Mouse (Mus musculus): ENCODE results near the gene 1600014C10Rik. TPM values are rescaled to one million over a fixed set of nuclear protein-coding genes. Genes with fewer than 3 reads are reported as not detected.

The 1600014C10Rik gene
- polyA plus RNA-seq, 1 experiment from 2014 or later, result 21.6 TPM

DNA sequence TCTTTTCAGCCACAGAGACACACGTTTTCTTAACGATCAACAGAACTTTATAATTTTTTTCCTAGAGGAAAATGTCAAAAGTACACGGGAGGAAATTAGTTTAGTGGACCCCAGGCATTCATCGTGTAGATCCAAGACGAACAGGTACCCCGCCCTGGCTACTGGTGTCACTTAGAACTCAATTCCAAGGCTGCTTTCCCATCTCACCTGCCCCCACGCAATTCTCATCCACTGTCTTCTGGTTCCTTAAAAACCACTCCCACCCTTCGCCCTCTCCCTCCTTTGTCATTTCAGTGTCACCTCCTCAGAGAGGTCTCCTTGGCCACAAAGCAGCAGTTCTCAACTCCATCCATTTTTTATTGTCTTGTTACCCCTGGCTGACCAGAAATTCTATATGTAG is 45.3 kb downstream of the 1600014C10Rik start:
- Histone ChIP-seq H3K4me1 (ENCODE audit: control insufficient read depth, low read depth, low read length) (no peaks in the 10 kb centered on the region; the same call in 1 of the 2 replicates), H3K9ac (ENCODE audit: low read depth, low read length) (no peak overlapping the region; the same call in 1 of the 2 replicates), H3K27me3 (ENCODE audit: control insufficient read depth, insufficient read depth, low read depth, low read length) (peaks cover 4% of the 10 kb centered on the region; the same call in 1 of the 2 replicates), H3K27ac (ENCODE audit: low read length) (no peak overlapping the region), H3K36me3 (ENCODE audit: control insufficient read depth, insufficient read depth) (no peaks in the 10 kb centered on the region), H3K9me3 (replicated peaks; ENCODE audit: control insufficient read depth, low read length) (no peaks in the 10 kb centered on the region), H3K4me2 (ENCODE audit: low read depth, low read length) (peak overlapping the region; percentile 83), H3K4me3 (ENCODE audit: low read depth, low read length) (peak overlapping the region; percentile 67)
- WGBS (ENCODE audit: insufficient replicate concordance), result 27% methylated on average over 8 of the region's 8 CpGs
- ATAC-seq (ENCODE audit: low read depth), result no peak

DNA sequence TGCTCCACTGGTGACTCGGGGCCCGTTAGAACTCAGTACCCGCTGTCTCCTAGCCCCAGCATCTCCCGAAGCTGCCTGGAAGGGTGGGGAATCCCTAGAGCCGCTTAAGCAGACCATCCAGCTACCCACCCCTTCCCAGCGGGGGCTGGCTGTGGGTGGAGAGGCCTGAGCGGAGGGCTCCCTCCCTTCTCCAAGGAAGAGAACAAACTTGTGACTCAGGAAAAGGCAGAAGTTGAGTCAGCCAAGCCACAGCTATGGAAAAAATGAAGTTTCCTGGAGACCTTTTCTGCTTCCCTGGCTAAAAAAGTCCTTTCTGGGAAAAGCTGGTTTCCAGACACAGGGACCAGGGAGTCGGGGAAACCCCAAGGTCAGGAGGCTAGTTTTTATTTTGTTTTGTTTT is 47.3 kb downstream of the 1600014C10Rik start:
- WGBS (ENCODE audit: insufficient replicate concordance), result 29% methylated on average over 8 of the region's 8 CpGs
- peaks cover 4% of the 10 kb centered on the region; the same call in 1 of the 2 replicates for H3K27me3 ChIP-seq (ENCODE audit: control insufficient read depth, insufficient read depth, low read depth, low read length)
- ATAC-seq (ENCODE audit: low read depth), result no peak
- no peak overlapping the region for H3K27ac ChIP-seq (ENCODE audit: low read length)
- H3K4me3 ChIP-seq (ENCODE audit: low read depth, low read length), result no peak overlapping the region
- no peaks in the 10 kb centered on the region; the same call in 1 of the 2 replicates for H3K4me1 ChIP-seq (ENCODE audit: control insufficient read depth, low read depth, low read length)
- no peaks in the 10 kb centered on the region for H3K36me3 ChIP-seq (ENCODE audit: control insufficient read depth, insufficient read depth)
- H3K9me3 ChIP-seq (replicated peaks; ENCODE audit: control insufficient read depth, low read length), result no peaks in the 10 kb centered on the region
- no peak overlapping the region for H3K4me2 ChIP-seq (ENCODE audit: low read depth, low read length)
- H3K9ac ChIP-seq (ENCODE audit: low read depth, low read length), result no peak overlapping the region

DNA sequence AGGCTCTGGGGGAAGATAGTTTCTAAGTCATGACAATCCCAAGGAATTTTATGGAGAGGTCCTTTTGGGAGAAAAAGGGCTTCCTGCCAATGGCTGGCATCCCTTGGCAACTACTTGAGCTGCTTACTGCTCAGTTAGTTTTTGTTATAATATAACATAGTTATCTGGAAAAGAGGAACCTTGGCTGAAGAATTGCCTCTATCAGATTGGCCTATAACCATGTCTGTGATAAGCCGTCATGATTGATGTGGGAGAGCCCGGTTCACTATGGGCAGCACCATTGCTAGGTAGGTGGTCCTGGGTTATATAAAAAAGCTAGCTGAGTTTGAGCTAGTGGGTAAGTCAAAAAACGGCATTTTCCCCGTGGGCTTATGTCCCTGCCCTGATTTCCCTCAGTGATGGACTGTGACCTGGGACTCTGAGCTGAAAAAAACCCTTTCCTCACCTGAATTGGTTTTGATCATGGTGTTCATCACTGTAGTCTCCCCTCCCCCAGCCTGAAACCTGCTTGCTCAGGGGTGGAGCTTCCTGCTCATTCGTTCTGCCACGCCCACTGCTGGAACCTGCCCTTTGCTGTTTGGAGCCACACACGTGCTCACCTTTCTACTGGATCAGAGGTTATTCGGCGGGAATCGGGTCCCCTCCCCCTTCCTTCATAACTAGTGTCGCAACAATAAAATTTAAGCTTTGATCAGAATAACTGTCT is 53.5 kb downstream of the 1600014C10Rik start:
- ATAC-seq (ENCODE audit: low read depth), result no peak
- no peak overlapping the region for H3K4me2 ChIP-seq (ENCODE audit: low read depth, low read length)
- 32% methylated on average over 11 of the region's 11 CpGs for WGBS (ENCODE audit: insufficient replicate concordance)
- H3K27me3 ChIP-seq (ENCODE audit: control insufficient read depth, insufficient read depth, low read depth, low read length), result no peaks in the 10 kb centered on the region
- no peaks in the 10 kb centered on the region for H3K36me3 ChIP-seq (ENCODE audit: control insufficient read depth, insufficient read depth)
- H3K4me1 ChIP-seq (ENCODE audit: control insufficient read depth, low read depth, low read length), result no peaks in the 10 kb centered on the region
- no peak overlapping the region for H3K27ac ChIP-seq (ENCODE audit: low read length)
- no peak overlapping the region for H3K4me3 ChIP-seq (ENCODE audit: low read depth, low read length)
- no peak overlapping the region for H3K9ac ChIP-seq (ENCODE audit: low read depth, low read length)
- no peaks in the 10 kb centered on the region for H3K9me3 ChIP-seq (replicated peaks; ENCODE audit: control insufficient read depth, low read length)

DNA sequence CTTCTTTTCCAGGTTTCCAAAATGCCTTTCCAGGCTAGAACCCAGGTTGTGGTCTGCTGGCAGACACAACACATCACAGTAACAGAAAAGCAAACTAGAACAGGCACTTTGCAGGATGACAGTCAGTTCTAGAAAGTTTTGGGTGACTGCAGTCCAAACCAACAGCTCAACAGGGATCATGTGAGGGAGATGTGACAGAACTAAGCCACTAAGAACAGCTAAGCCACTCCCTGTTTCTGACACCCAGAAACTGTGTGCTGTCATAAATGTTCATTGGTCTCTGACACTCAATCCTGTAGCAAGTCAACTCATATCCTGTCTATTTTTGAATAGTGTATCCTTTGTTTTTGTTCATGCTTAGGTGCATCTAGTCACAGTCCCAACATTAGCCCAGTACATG is 54.1 kb downstream of the 1600014C10Rik start:
- H3K9ac ChIP-seq (ENCODE audit: low read depth, low read length), result no peak overlapping the region
- H3K4me1 ChIP-seq (ENCODE audit: control insufficient read depth, low read depth, low read length), result no peaks in the 10 kb centered on the region
- H3K4me3 ChIP-seq (ENCODE audit: low read depth, low read length), result no peak overlapping the region
- H3K36me3 ChIP-seq (ENCODE audit: control insufficient read depth, insufficient read depth), result no peaks in the 10 kb centered on the region
- no peak overlapping the region for H3K4me2 ChIP-seq (ENCODE audit: low read depth, low read length)
- H3K9me3 ChIP-seq (replicated peaks; ENCODE audit: control insufficient read depth, low read length), result no peaks in the 10 kb centered on the region
- H3K27me3 ChIP-seq (ENCODE audit: control insufficient read depth, insufficient read depth, low read depth, low read length), result no peaks in the 10 kb centered on the region
- no peak overlapping the region for H3K27ac ChIP-seq (ENCODE audit: low read length)
- ATAC-seq (ENCODE audit: low read depth), result no peak

DNA sequence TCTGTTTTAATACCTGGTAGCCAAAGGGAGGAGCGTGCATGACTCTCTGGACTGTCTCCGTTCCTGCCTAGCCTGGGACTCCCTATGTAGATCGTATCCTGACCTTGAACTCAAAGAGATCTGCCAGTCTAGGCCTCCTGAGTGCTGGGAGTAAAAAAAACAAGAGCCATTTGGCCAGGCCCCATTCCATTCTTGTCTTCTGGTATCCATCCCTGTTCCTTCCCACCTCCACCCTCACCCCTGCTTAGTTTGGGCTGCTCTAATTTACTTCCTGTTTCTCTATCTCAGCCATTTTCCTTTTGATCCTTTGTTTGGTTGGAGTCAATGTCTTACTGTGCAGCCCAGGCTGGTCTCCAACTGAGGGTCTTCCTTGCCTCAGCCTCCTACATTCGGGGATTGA is 59.4 kb downstream of the 1600014C10Rik start:
- WGBS (ENCODE audit: insufficient replicate concordance), result 56% methylated on average over 4 of the region's 4 CpGs
- H3K4me1 ChIP-seq (ENCODE audit: control insufficient read depth, low read depth, low read length), result no peaks in the 10 kb centered on the region

More for the DNA sequence above, 59.4 kb downstream of the 1600014C10Rik start:
- no peak overlapping the region for H3K4me2 ChIP-seq (ENCODE audit: low read depth, low read length)
- H3K9ac ChIP-seq (ENCODE audit: low read depth, low read length), result no peak overlapping the region
- ATAC-seq (ENCODE audit: low read depth), result no peak
- H3K27me3 ChIP-seq (ENCODE audit: control insufficient read depth, insufficient read depth, low read depth, low read length), result no peaks in the 10 kb centered on the region
- no peaks in the 10 kb centered on the region for H3K9me3 ChIP-seq (replicated peaks; ENCODE audit: control insufficient read depth, low read length)
- no peaks in the 10 kb centered on the region for H3K36me3 ChIP-seq (ENCODE audit: control insufficient read depth, insufficient read depth)
- H3K4me3 ChIP-seq (ENCODE audit: low read depth, low read length), result no peak overlapping the region
- no peak overlapping the region for H3K27ac ChIP-seq (ENCODE audit: low read length)

Other genes starting within 250 kb of the 1600014C10Rik start
- gene Uri1, start 159.7 kb upstream of the 1600014C10Rik start, polyA plus RNA-seq (2015; fragmentation: Nextera tagmentation; extraction: Ambion mirVana), result 8.8 and 9.1 TPM in 2 replicates
- gene Ccne1, start 75.7 kb upstream of the 1600014C10Rik start, polyA plus RNA-seq (2015; fragmentation: Nextera tagmentation; extraction: Ambion mirVana), result 59.0 and 68.6 TPM in 2 replicates
- gene Plekhf1, start 44.8 kb downstream of the 1600014C10Rik start, polyA plus RNA-seq (2015; fragmentation: Nextera tagmentation; extraction: Ambion mirVana), result 0.52 and 0.54 TPM in 2 replicates
- 11.2 and 12.1 TPM in 2 replicates for gene Pop4, start 88.2 kb downstream of the 1600014C10Rik start, polyA plus RNA-seq (2015; fragmentation: Nextera tagmentation; extraction: Ambion mirVana)

All from liver, embryonic 16.5 days (tissue).